Mouse (Mus musculus): ENCODE measurements at regions not wholly inside any gene's neighbourhood (a gene's known extent, or its start where the extent isn't known, plus 50 kb on each side); places are given as distances from the start of the nearest gene placed in this dataset.

DNA sequence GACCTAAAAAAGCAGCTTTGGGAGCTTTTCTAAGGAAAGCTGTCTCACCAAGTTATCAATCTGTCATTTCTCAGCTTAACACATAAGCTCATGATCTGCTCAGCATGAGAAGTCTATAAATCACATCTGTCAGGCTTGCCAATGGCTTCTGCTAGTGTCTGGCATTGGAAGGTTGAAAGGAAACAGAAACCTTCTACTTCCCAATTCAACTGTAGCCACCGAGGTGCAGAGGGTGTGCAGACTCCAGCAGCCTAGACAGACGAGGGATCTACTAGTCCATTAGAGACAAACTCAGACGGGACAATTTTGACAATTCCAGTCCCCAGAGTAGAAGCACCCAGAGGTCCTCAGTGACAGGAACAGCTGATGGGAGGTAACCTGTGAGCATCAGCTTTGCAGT lies 103.0 kb downstream of the Nab1 start:
- Histone ChIP-seq H3K36me3 (ENCODE audit: control insufficient read depth, insufficient read depth, low read length, poor library complexity, severe bottlenecking) (no peaks in the 10 kb centered on the region), H3K4me1 (ENCODE audit: control insufficient read depth, insufficient read depth, low read length) (no peaks in the 10 kb centered on the region), H3K9ac (ENCODE audit: low read depth, poor library complexity, severe bottlenecking) (no peak overlapping the region), H3K27ac (ENCODE audit: insufficient read depth, low read length) (no peak overlapping the region), H3K9me3 (replicated peaks; ENCODE audit: control insufficient read depth, insufficient read depth, low read length, poor library complexity, severe bottlenecking) (peaks cover 4% of the 10 kb centered on the region; the same call in 1 of the 2 replicates), H3K27me3 (ENCODE audit: control insufficient read depth, insufficient read depth, low read length, poor library complexity, severe bottlenecking) (no peaks in the 10 kb centered on the region), H3K4me3 (ENCODE audit: low read depth, low read length) (no peak overlapping the region)
- TF ChIP-seq CTCF (IDR thresholded peaks at IDR 0.05; ENCODE audit: low read depth, low read length) = no peak
- TF ChIP-seq EP300 (IDR thresholded peaks at IDR 0.05; ENCODE audit: insufficient read depth, low read depth, low read length) = no peak
- no peak for TF ChIP-seq POLR2A (IDR thresholded peaks at IDR 0.05; ENCODE audit: insufficient read depth, low read length)

DNA sequence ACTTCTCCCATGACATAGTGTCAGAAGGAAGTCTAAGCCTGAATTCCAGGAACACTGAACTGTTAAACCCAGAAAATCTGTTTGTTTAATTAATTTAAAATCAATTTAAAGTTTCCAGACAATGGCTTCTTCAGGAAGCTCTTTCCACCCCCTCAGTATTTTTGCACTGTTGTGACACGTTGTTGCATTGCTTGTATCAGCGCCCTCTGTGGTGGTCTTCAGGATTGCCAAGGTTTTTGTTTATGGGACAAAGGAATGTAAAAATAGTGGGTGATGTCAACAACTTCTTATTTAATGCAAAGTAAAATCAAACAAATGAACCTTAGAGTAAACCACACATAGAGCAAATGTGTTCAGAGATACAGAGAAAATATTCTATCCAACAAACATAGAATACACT lies 107.5 kb downstream of the Nab1 start:
- Histone ChIP-seq H3K9me3 (replicated peaks; ENCODE audit: control insufficient read depth, insufficient read depth, low read length, poor library complexity, severe bottlenecking) (no peaks in the 10 kb centered on the region), H3K9ac (ENCODE audit: low read depth, poor library complexity, severe bottlenecking) (no peak overlapping the region), H3K27me3 (ENCODE audit: control insufficient read depth, insufficient read depth, low read length, poor library complexity, severe bottlenecking) (no peaks in the 10 kb centered on the region), H3K4me1 (ENCODE audit: control insufficient read depth, insufficient read depth, low read length) (no peaks in the 10 kb centered on the region), H3K27ac (ENCODE audit: insufficient read depth, low read length) (no peak overlapping the region), H3K4me3 (ENCODE audit: low read depth, low read length) (no peak overlapping the region), H3K36me3 (ENCODE audit: control insufficient read depth, insufficient read depth, low read length, poor library complexity, severe bottlenecking) (no peaks in the 10 kb centered on the region)
- TF ChIP-seq POLR2A (IDR thresholded peaks at IDR 0.05; ENCODE audit: insufficient read depth, low read length) (no peak), EP300 (IDR thresholded peaks at IDR 0.05; ENCODE audit: insufficient read depth, low read depth, low read length) (no peak), CTCF (IDR thresholded peaks at IDR 0.05; ENCODE audit: low read depth, low read length) (no peak)

DNA sequence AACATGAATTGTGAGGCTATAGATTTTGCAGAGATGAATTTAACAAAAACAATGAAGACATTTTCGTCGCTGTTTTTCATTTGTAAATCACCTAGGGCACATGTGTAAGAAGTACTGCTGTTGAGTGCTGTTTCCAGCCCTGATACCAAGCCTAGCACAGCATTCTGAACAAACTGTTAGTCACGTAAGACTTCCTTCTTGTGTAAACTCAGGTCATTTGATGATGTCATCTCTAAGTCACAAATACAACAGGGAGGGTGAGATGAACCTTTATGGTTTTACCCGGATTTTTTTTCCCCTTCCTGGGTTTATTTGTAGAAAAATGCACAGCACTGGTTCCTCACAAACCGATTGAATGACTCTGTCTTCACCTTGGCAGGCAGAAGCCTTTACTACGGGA lies 111.6 kb downstream of the Nab1 start:
- TF ChIP-seq POLR2A (IDR thresholded peaks at IDR 0.05; ENCODE audit: insufficient read depth, low read length) (no peak), EP300 (IDR thresholded peaks at IDR 0.05; ENCODE audit: insufficient read depth, low read depth, low read length) (no peak), CTCF (IDR thresholded peaks at IDR 0.05; ENCODE audit: low read depth, low read length) (no peak)
- Histone ChIP-seq H3K27me3 (ENCODE audit: control insufficient read depth, insufficient read depth, low read length, poor library complexity, severe bottlenecking) (no peaks in the 10 kb centered on the region), H3K4me3 (ENCODE audit: low read depth, low read length) (no peak overlapping the region), H3K9ac (ENCODE audit: low read depth, poor library complexity, severe bottlenecking) (no peak overlapping the region), H3K36me3 (ENCODE audit: control insufficient read depth, insufficient read depth, low read length, poor library complexity, severe bottlenecking) (no peaks in the 10 kb centered on the region), H3K9me3 (replicated peaks; ENCODE audit: control insufficient read depth, insufficient read depth, low read length, poor library complexity, severe bottlenecking) (no peaks in the 10 kb centered on the region), H3K27ac (ENCODE audit: insufficient read depth, low read length) (no peak overlapping the region), H3K4me1 (ENCODE audit: control insufficient read depth, insufficient read depth, low read length) (no peaks in the 10 kb centered on the region)

DNA sequence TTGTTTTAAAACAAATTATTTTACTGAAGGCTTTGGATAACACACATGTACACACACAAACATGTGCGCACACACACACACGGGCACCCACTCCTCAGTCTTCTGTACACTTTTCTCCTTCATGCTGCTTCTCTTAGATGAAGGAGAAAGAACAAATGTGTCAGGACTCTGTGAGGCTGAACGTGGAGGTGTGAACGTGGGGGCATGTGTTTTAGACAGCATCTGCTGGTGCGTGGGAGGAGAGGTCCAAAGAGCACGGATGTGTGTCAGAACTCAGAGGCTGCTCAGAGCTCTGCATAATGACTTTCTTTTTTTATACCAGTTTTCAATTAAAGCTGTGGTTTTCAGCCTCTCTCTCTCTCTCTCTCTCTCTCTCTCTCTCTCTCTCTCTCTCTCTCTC lies 112.4 kb downstream of the Nab1 start:
- Histone ChIP-seq H3K27me3 (ENCODE audit: control insufficient read depth, insufficient read depth, low read length, poor library complexity, severe bottlenecking) (no peaks in the 10 kb centered on the region), H3K36me3 (ENCODE audit: control insufficient read depth, insufficient read depth, low read length, poor library complexity, severe bottlenecking) (no peaks in the 10 kb centered on the region), H3K9me3 (replicated peaks; ENCODE audit: control insufficient read depth, insufficient read depth, low read length, poor library complexity, severe bottlenecking) (no peaks in the 10 kb centered on the region), H3K9ac (ENCODE audit: low read depth, poor library complexity, severe bottlenecking) (no peak overlapping the region), H3K4me1 (ENCODE audit: control insufficient read depth, insufficient read depth, low read length) (no peaks in the 10 kb centered on the region), H3K27ac (ENCODE audit: insufficient read depth, low read length) (no peak overlapping the region), H3K4me3 (ENCODE audit: low read depth, low read length) (no peak overlapping the region)
- TF ChIP-seq POLR2A (IDR thresholded peaks at IDR 0.05; ENCODE audit: insufficient read depth, low read length) (no peak), EP300 (IDR thresholded peaks at IDR 0.05; ENCODE audit: insufficient read depth, low read depth, low read length) (no peak), CTCF (IDR thresholded peaks at IDR 0.05; ENCODE audit: low read depth, low read length) (no peak)

- no peak overlapping the region for H3K9ac ChIP-seq (ENCODE audit: low read depth, poor library complexity, severe bottlenecking)
- H3K4me3 ChIP-seq (ENCODE audit: low read depth, low read length) = no peak overlapping the region
- H3K36me3 ChIP-seq (ENCODE audit: control insufficient read depth, insufficient read depth, low read length, poor library complexity, severe bottlenecking) = no peaks in the 10 kb centered on the region
- no peaks in the 10 kb centered on the region for H3K4me1 ChIP-seq (ENCODE audit: control insufficient read depth, insufficient read depth, low read length)
- no peaks in the 10 kb centered on the region for H3K9me3 ChIP-seq (replicated peaks; ENCODE audit: control insufficient read depth, insufficient read depth, low read length, poor library complexity, severe bottlenecking)
- H3K27ac ChIP-seq (ENCODE audit: insufficient read depth, low read length) = no peak overlapping the region
- TF ChIP-seq POLR2A (IDR thresholded peaks at IDR 0.05; ENCODE audit: insufficient read depth, low read length) = no peak
- TF ChIP-seq CTCF (IDR thresholded peaks at IDR 0.05; ENCODE audit: low read depth, low read length) = no peak
- TF ChIP-seq EP300 (IDR thresholded peaks at IDR 0.05; ENCODE audit: insufficient read depth, low read depth, low read length) = no peak
- no peaks in the 10 kb centered on the region for H3K27me3 ChIP-seq (ENCODE audit: control insufficient read depth, insufficient read depth, low read length, poor library complexity, severe bottlenecking)
These were observed 113.4 kb downstream of the Nab1 start for GRCm38 (mm10) chr1:52387062-52387461.

DNA sequence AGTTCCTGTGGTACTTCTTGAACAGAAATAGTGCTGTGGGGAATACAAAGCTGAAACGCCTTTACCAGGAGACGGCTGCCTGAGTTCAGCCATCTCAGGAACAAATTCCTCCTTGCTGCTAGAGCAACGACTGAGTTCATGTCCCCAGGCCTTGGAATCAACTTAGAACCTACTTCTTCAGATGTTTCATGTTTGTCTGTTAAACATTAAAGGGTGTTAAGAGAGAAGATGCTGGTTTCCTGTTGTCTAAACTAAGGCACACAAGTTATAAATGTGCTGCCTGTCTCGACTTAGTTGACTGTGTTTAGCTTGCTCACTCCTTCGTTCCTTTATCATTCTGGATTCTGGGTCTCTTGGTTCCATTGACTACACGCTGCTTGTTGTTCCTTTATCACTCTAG lies 125.2 kb downstream of the Nab1 start:
- no peaks in the 10 kb centered on the region for H3K9me3 ChIP-seq (replicated peaks; ENCODE audit: control insufficient read depth, insufficient read depth, low read length, poor library complexity, severe bottlenecking)
- no peak overlapping the region for H3K9ac ChIP-seq (ENCODE audit: low read depth, poor library complexity, severe bottlenecking)
- no peaks in the 10 kb centered on the region for H3K4me1 ChIP-seq (ENCODE audit: control insufficient read depth, insufficient read depth, low read length)
- H3K36me3 ChIP-seq (ENCODE audit: control insufficient read depth, insufficient read depth, low read length, poor library complexity, severe bottlenecking) = no peaks in the 10 kb centered on the region
- H3K27ac ChIP-seq (ENCODE audit: insufficient read depth, low read length) = no peak overlapping the region
- H3K27me3 ChIP-seq (ENCODE audit: control insufficient read depth, insufficient read depth, low read length, poor library complexity, severe bottlenecking) = no peaks in the 10 kb centered on the region
- no peak overlapping the region for H3K4me3 ChIP-seq (ENCODE audit: low read depth, low read length)
- no peak for TF ChIP-seq EP300 (IDR thresholded peaks at IDR 0.05; ENCODE audit: insufficient read depth, low read depth, low read length)
- no peak for TF ChIP-seq POLR2A (IDR thresholded peaks at IDR 0.05; ENCODE audit: insufficient read depth, low read length)
- TF ChIP-seq CTCF (IDR thresholded peaks at IDR 0.05; ENCODE audit: low read depth, low read length) = no peak

Data from ES-Bruce4 (cell line).